Mouse (Mus musculus) neural tube, embryonic 14.5 days (tissue): ENCODE data around the gene Ufsp2. TPM values are rescaled to one million over a fixed set of nuclear protein-coding genes. Genes with fewer than 3 reads are reported as not detected.
A peak's percentile ranks its signal among the peaks of the same experiment; 100 is the strongest.

ENCODE experiments used
- ATAC-seq: fragments of 200-750 bp; cut with Nextera tagmentation; 2 replicates; pipeline ENCODE4 v1.8.0; 2017; ENCODE audit warnings: low read depth, mild to moderate bottlenecking, moderate TSS enrichment, moderate library complexity
- H3K27ac ChIP-seq: fragments of 300-500 bp; sonication (generic); 2 replicates; pipeline ENCODE4 v1.5.1; 2014; ENCODE audit warnings: low read depth, mild to moderate bottlenecking, control low read depth, low read length, moderate library complexity, mixed read lengths
- H3K27me3 ChIP-seq: fragments of 300-500 bp; sonication (generic); 2 replicates; pipeline ENCODE4 v1.6.1; 2014; ENCODE audit warnings: low read length; ENCODE audit not compliant: control insufficient read depth, insufficient read depth
- H3K36me3 ChIP-seq: fragments of 300-500 bp; sonication (generic); 2 replicates; pipeline ENCODE4 v1.6.1; 2014; ENCODE audit warnings: low read length, mixed read lengths; ENCODE audit not compliant: control insufficient read depth, insufficient read depth
- H3K4me1 ChIP-seq: fragments of 300-500 bp; sonication (generic); 2 replicates; pipeline ENCODE4 v1.6.1; 2014; ENCODE audit warnings: low read length; ENCODE audit not compliant: control insufficient read depth, insufficient read depth
- H3K4me2 ChIP-seq: fragments of 300-500 bp; sonication (generic); 2 replicates; pipeline ENCODE4 v1.6.1; 2014; ENCODE audit warnings: mild to moderate bottlenecking, low read depth, low read length, control low read depth
- H3K4me3 ChIP-seq: fragments of 300-500 bp; sonication (generic); 2 replicates; pipeline ENCODE4 v1.5.1; 2014; ENCODE audit warnings: low read depth, low read length, control low read depth, mixed read lengths
- H3K9ac ChIP-seq: fragments of 300-500 bp; sonication (generic); replicated peaks from 2 replicates; pipeline ENCODE4 v1.6.1; 2014; ENCODE audit warnings: low read depth, mild to moderate bottlenecking, control low read depth, low read length, mixed read lengths
- H3K9me3 ChIP-seq: fragments of 300-500 bp; sonication (generic); 2 replicates; pipeline ENCODE4 v1.6.1; 2016; ENCODE audit warnings: low read length; ENCODE audit not compliant: control insufficient read depth
- WGBS: fragments of 180-500 bp; shearing (Covaris S2); extraction: QIAGEN DNeasy Blood & Tissue Kit; methylation state at CpG from one replicate; pipeline ENCODE4 v1.1.7; 2014; 5-methylcytosine and 5-hydroxymethylcytosine counted together
- polyA plus RNA-seq: library from polyadenylated mRNA; unstranded; fragments of >200 nt; fragmentation: Nextera tagmentation; extraction: Ambion mirVana; gene quantifications from 2 replicates; pipeline ENCODE4 v1.2.1, GENCODE M21; 2014

Gene Ufsp2
- polyA plus RNA-seq, result 69.6 and 72.6 TPM in 2 replicates

- H3K4me1 ChIP-seq, result peaks cover 11% of the 10 kb centered on the region
- H3K4me3 ChIP-seq, result peak within 1 kb of the TSS; percentile 65
- H3K27ac ChIP-seq, result peak within 1 kb of the TSS; percentile 49; the same call in 1 of the 2 replicates
- peak within 1 kb of the TSS; percentile 87 for H3K4me2 ChIP-seq
- peak within 1 kb of the TSS; percentile 35; the same call in 1 of the 2 replicates for H3K9ac ChIP-seq
- no peaks in the 10 kb centered on the region for H3K9me3 ChIP-seq
- no peaks in the 10 kb centered on the region for H3K27me3 ChIP-seq
- peak; percentile 99 for ATAC-seq
- under 1% methylated on average over 57 of the region's 57 CpGs for WGBS
- H3K36me3 ChIP-seq, result no peaks in the 10 kb centered on the region
These were observed at the start of gene Ufsp2, which contains the start of gene 1700029J07Rik for GRCm38 (mm10) chr8:45975126-45975836. Gene Ufsp2, plus strand, starts transcription at chr8:45975528. Gene 1700029J07Rik, minus strand, starts transcription at chr8:45975252.

GRCm38 (mm10) chr8:45934582-45935014 lies 40.7 kb upstream of the Ufsp2 start, which contains the start of gene Ccdc110:
Gene Ccdc110, plus strand, starts transcription at chr8:45934619.
- peak; percentile 92 for ATAC-seq
- Histone ChIP-seq H3K27me3 (no peaks in the 10 kb centered on the region), H3K27ac (no peak within 1 kb of the TSS), H3K36me3 (no peaks in the 10 kb centered on the region), H3K4me1 (no peaks in the 10 kb centered on the region), H3K9ac (no peak within 1 kb of the TSS), H3K4me2 (peak within 1 kb of the TSS; percentile 35), H3K9me3 (no peaks in the 10 kb centered on the region), H3K4me3 (peak within 1 kb of the TSS; percentile 28)
- WGBS, result 2% methylated on average over 23 of the region's 23 CpGs

- H3K4me3 ChIP-seq, result no peak overlapping the region
- no peak for ATAC-seq
- H3K27me3 ChIP-seq, result no peaks in the 10 kb centered on the region
- no peak overlapping the region for H3K9ac ChIP-seq
- H3K36me3 ChIP-seq, result no peaks in the 10 kb centered on the region
- H3K4me2 ChIP-seq, result no peak overlapping the region
- no peaks in the 10 kb centered on the region for H3K9me3 ChIP-seq
- no peaks in the 10 kb centered on the region for H3K4me1 ChIP-seq
- WGBS, result 88% methylated on average over 9 of the region's 9 CpGs
- H3K27ac ChIP-seq, result no peak overlapping the region
These were observed 38.3 kb upstream of the Ufsp2 start for GRCm38 (mm10) chr8:45936986-45937385.

- no peak overlapping the region for H3K27ac ChIP-seq
- no peak overlapping the region for H3K4me3 ChIP-seq
- ATAC-seq, result no peak
- no peaks in the 10 kb centered on the region for H3K9me3 ChIP-seq
- 94% methylated on average over 4 of the region's 4 CpGs for whole genome bisulfite sequencing
- no peaks in the 10 kb centered on the region for H3K36me3 ChIP-seq
- no peaks in the 10 kb centered on the region for H3K27me3 ChIP-seq
- H3K4me1 ChIP-seq, result no peaks in the 10 kb centered on the region
- no peak overlapping the region for H3K4me2 ChIP-seq
- no peak overlapping the region for H3K9ac ChIP-seq
These were observed 29.0 kb upstream of the Ufsp2 start for GRCm38 (mm10) chr8:45946283-45946682.

- Histone ChIP-seq H3K4me1 (no peaks in the 10 kb centered on the region), H3K9ac (no peak overlapping the region), H3K27me3 (no peaks in the 10 kb centered on the region), H3K36me3 (no peaks in the 10 kb centered on the region), H3K9me3 (no peaks in the 10 kb centered on the region), H3K27ac (no peak overlapping the region), H3K4me2 (no peak overlapping the region), H3K4me3 (no peak overlapping the region)
- 43% methylated on average over 2 of the region's 2 CpGs for WGBS
- no peak for ATAC-seq
These were observed 24.7 kb upstream of the Ufsp2 start for GRCm38 (mm10) chr8:45950622-45951021.

GRCm38 (mm10) chr8:45970894-45971293 lies 4.4 kb upstream of the Ufsp2 start:
- Histone ChIP-seq H3K9me3 (no peaks in the 10 kb centered on the region), H3K4me1 (peaks cover 6% of the 10 kb centered on the region), H3K36me3 (no peaks in the 10 kb centered on the region), H3K9ac (no peak overlapping the region), H3K4me2 (no peak overlapping the region), H3K27me3 (no peaks in the 10 kb centered on the region), H3K27ac (no peak overlapping the region), H3K4me3 (no peak overlapping the region)
- 92% methylated on average over 12 of the region's 12 CpGs for WGBS
- ATAC-seq, result no peak

GRCm38 (mm10) chr8:45973988-45974505 lies 1.3 kb upstream of the Ufsp2 start:
- Histone ChIP-seq H3K27me3 (no peaks in the 10 kb centered on the region), H3K4me2 (peak overlapping the region; percentile 50; the same call in 1 of the 2 replicates), H3K9ac (no peak overlapping the region), H3K36me3 (no peaks in the 10 kb centered on the region), H3K4me1 (peaks cover 11% of the 10 kb centered on the region), H3K9me3 (no peaks in the 10 kb centered on the region), H3K4me3 (no peak overlapping the region), H3K27ac (no peak overlapping the region)
- 62% methylated on average over 8 of the region's 8 CpGs for WGBS
- no peak for ATAC-seq

- H3K9ac ChIP-seq, result peak overlapping the region; percentile 35; the same call in 1 of the 2 replicates
- 0 out of 2 replicates have a peak, but pooled peaks cover under 1% of the 10 kb centered on the region for H3K36me3 ChIP-seq
- peaks cover 11% of the 10 kb centered on the region for H3K4me1 ChIP-seq
- H3K4me2 ChIP-seq, result peak overlapping the region; percentile 87
- H3K4me3 ChIP-seq, result peak overlapping the region; percentile 65
- H3K27ac ChIP-seq, result no peak overlapping the region; the same call in 1 of the 2 replicates
- 76% methylated on average over 11 of the region's 11 CpGs for WGBS
- H3K9me3 ChIP-seq, result no peaks in the 10 kb centered on the region
- ATAC-seq, result peak; percentile 4; the same call in 1 of the 2 replicates
- H3K27me3 ChIP-seq, result no peaks in the 10 kb centered on the region
These were observed 625 bp downstream of the Ufsp2 start for GRCm38 (mm10) chr8:45975837-45976468.

GRCm38 (mm10) chr8:45986665-45987064 lies 11.3 kb downstream of the Ufsp2 start:
- ATAC-seq, result no peak
- Histone ChIP-seq H3K36me3 (peaks cover 12% of the 10 kb centered on the region), H3K9me3 (no peaks in the 10 kb centered on the region), H3K27me3 (no peaks in the 10 kb centered on the region), H3K4me2 (no peak overlapping the region), H3K4me3 (no peak overlapping the region), H3K4me1 (no peaks in the 10 kb centered on the region), H3K9ac (no peak overlapping the region), H3K27ac (no peak overlapping the region)
- 87% methylated on average over 3 of the region's 3 CpGs for WGBS
